Mouse (Mus musculus) embryonic facial prominence, embryonic 15.5 days (tissue): ENCODE measurements around the gene Prss36. TPM values are rescaled to one million over a fixed set of nuclear protein-coding genes. Genes with fewer than 3 reads are reported as not detected.
A peak's percentile ranks its signal among the peaks of the same experiment; 100 is the strongest.
"Not testable (repeated sequence)": the region's sequence is repeated elsewhere in the genome, so short reads cannot be mapped to it uniquely, and the experiment has no call there.

Experiments used
- ATAC-seq: fragments of 200-750 bp; cut with Nextera tagmentation; 2 replicates; pipeline ENCODE4 v1.8.0; 2017; ENCODE audit warnings: low read depth, moderate TSS enrichment; ENCODE audit not compliant: insufficient number of reproducible peaks, low FRiP score, low TSS enrichment
- H3K27ac ChIP-seq: fragments of 300-500 bp; sonication (generic); replicated peaks from 2 replicates; pipeline ENCODE4 v1.5.1; 2015; ENCODE audit warnings: mild to moderate bottlenecking, inconsistent platforms
- H3K27me3 ChIP-seq: fragments of 300-500 bp; sonication (generic); 2 replicates; pipeline ENCODE4 v1.6.1; 2015; ENCODE audit warnings: inconsistent platforms
- H3K36me3 ChIP-seq: fragments of 300-500 bp; sonication (generic); 2 replicates; pipeline ENCODE4 v1.6.1; 2015; ENCODE audit warnings: mild to moderate bottlenecking, inconsistent platforms
- H3K4me1 ChIP-seq: fragments of 300-500 bp; sonication (generic); 2 replicates; pipeline ENCODE4 v1.6.1; 2015; ENCODE audit warnings: inconsistent platforms
- H3K4me2 ChIP-seq: fragments of 300-500 bp; sonication (generic); replicated peaks from 2 replicates; pipeline ENCODE4 v1.6.1; 2015; ENCODE audit warnings: mild to moderate bottlenecking, inconsistent platforms
- H3K4me3 ChIP-seq: fragments of 300-500 bp; sonication (generic); replicated peaks from 2 replicates; pipeline ENCODE4 v1.5.1; 2015; ENCODE audit warnings: mild to moderate bottlenecking, inconsistent platforms
- H3K9ac ChIP-seq: fragments of 300-500 bp; sonication (generic); 2 replicates; pipeline ENCODE4 v1.6.1; 2015; ENCODE audit warnings: inconsistent platforms
- H3K9me3 ChIP-seq: fragments of 300-500 bp; sonication (generic); replicated peaks from 2 replicates; pipeline ENCODE4 v1.6.1; 2016; ENCODE audit warnings: inconsistent platforms
- WGBS: fragments of 180-500 bp; shearing (Covaris S2); methylation state at CpG from one replicate; pipeline ENCODE4 v1.1.7; 2015; 5-methylcytosine and 5-hydroxymethylcytosine counted together
- polyA plus RNA-seq: library from polyadenylated mRNA; unstranded; fragments of >200 nt; fragmentation: Nextera tagmentation; extraction: Ambion mirVana; gene quantifications from 2 replicates; pipeline ENCODE4 v1.2.1, GENCODE M21; 2015

Gene Prss36
- polyA plus RNA-seq, 1 experiment from 2014 or later: 12.1 TPM

DNA sequence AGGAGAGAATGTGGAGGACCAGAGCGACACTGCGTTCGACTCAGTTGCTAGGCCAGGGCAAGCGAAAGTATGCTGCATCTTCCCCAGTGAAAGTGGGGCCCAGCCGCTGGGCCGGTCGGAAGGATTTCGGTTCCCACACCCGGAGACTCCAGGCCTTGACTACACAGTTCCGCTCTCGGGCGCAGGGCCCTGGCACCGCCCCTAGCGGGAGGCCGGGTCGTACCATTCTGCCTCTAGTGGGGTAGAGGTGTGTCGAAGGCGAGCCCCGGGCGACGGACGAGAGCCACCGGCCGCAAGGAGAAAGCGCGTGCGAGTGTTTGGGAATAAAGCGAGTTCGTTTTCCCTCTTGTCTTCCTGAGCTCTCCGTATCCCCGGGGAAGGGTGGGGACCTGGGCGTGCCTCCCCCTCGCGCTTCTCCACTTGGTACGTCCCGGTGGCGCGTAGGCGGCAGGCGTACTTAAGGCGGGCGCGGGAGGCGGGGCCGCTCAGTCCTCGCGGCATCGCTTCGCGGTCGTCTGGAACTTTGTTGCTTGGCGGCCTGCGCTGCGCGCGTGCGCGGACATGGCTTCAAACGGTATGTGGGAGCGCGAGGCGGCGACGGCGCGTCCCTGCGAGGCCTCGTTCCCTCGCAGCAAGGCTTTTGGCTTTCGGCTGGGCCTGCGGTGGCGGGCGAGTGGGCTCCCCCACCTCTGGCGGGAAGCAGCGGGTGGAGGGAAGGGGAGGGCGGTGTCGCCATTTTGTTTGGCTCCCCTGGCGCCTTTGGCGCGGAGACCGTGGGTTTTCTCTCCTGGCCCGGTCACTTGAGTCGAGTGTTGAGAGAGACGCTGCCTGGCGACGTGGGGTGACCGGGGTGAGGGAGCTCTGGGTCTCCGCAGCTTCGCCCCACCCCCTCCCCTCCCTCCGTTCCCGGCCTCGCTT lies 20.7 kb upstream of the Prss36 start, which contains the start of gene Fus:
Gene Fus, plus strand, starts transcription at position 454 of the 918 bp plus-strand sequence.
- H3K4me1 ChIP-seq: peaks cover 21% of the 10 kb centered on the region
- peak within 1 kb of the TSS; percentile 75 for H3K4me2 ChIP-seq
- peaks cover 25% of the 10 kb centered on the region for H3K36me3 ChIP-seq
- peak; percentile 94 for ATAC-seq
- H3K27me3 ChIP-seq: no peaks in the 10 kb centered on the region
- H3K9me3 ChIP-seq: no peaks in the 10 kb centered on the region
- peak within 1 kb of the TSS; percentile 94 for H3K4me3 ChIP-seq
- under 1% methylated on average over 92 of the region's 92 CpGs for WGBS
- H3K27ac ChIP-seq: peak within 1 kb of the TSS; percentile 97
- peak within 1 kb of the TSS; percentile 94 for H3K9ac ChIP-seq

DNA sequence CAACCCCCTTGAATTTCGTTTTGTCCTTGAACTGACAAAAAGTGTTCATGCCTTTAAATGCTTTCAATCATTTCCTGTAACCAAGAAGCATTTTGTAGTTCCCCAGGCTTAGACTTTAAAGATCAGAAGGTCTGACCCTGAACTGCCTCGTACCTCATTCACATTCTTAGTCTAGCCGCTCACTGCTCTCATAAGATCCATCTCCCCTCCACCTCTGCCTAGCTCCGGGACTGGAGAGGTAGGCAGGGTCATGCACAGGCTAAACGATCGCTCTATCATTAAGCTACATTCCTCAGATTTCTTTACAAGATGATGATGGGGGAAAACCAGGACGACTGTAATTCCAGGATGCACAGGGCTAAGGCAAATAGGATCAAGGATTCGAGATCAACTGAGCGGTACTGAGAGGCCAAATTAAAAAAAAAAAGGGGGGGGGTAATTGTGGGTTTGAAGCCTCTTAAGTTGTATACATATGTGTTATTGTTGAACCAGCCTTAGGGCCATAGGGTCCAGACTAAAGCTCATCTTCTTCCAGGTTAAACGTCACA lies 19.9 kb upstream of the Prss36 start:
- 7% methylated on average over 10 of the region's 10 CpGs for WGBS
- Histone ChIP-seq H3K4me2 (peak overlapping the region; percentile 75), H3K27ac (peak overlapping the region; percentile 97), H3K4me3 (peak overlapping the region; percentile 94), H3K4me1 (peaks cover 21% of the 10 kb centered on the region), H3K36me3 (peaks cover 17% of the 10 kb centered on the region), H3K9ac (peak overlapping the region; percentile 48), H3K27me3 (no peaks in the 10 kb centered on the region), H3K9me3 (no peaks in the 10 kb centered on the region)
- no peak for ATAC-seq

DNA sequence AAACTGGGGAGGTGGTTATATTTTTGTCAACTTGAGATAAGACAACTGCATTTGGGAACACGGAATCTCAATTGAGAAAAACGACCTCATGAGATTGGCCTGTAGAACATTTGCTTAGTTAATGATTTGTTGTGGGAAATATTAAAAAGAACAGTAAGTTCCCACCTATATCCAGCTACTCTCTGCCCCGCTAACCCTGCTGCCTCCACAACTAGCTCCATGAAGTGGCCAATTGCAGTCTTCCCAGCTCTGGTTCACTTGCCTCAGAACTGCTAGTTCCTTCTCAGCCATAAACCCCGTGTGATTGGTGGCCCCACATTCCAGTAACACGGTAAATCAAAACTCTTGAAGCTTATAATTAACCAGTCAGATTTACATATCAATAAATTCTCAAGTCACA lies 12.8 kb upstream of the Prss36 start:
- no peak overlapping the region for H3K4me3 ChIP-seq
- ATAC-seq: no peak
- H3K27ac ChIP-seq: no peak overlapping the region
- H3K27me3 ChIP-seq: no peaks in the 10 kb centered on the region
- no peaks in the 10 kb centered on the region for H3K4me1 ChIP-seq
- no peaks in the 10 kb centered on the region for H3K36me3 ChIP-seq
- H3K4me2 ChIP-seq: no peak overlapping the region
- 63% methylated on average over 5 of the region's 5 CpGs for WGBS
- no peaks in the 10 kb centered on the region for H3K9me3 ChIP-seq
- no peak overlapping the region for H3K9ac ChIP-seq

DNA sequence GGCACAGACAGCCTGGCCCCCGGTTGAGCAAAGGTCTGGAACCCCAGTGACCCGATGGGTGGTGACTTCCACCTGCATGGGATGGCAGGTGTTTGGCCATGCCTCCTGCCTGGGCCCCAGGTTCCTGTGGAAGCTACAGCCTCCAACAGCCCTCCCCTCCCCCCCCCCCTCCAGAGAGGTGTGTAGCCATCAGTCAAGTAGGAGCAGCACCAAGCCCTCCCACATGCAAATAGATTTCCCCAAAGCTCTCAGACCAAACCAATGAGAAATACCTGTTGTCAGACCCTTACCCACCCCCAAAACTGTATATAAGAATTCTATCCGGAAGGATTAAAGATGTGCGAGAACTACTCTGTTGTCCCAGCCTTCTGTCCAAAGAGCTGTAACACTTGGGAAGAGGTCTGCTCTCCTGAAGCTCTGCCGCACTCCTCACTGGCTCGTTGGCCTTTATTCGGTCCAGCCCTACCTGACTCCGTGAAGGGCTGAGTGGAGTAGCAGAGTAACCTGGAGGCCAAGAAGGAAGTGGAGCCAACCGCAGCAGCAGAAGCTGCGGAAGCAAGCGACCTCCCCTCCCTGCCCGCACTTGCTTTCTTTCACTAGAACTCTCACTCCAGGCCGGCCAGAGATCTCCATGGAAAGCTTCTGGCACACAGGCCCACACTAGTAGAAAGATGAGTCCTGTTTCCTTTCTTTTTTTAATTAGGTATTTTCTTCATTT lies 6.5 kb upstream of the Prss36 start:
- ATAC-seq: no peak
- no peak overlapping the region for H3K27ac ChIP-seq
- H3K4me2 ChIP-seq: no peak overlapping the region
- no peaks in the 10 kb centered on the region for H3K36me3 ChIP-seq
- H3K4me1 ChIP-seq: no peaks in the 10 kb centered on the region
- no peaks in the 10 kb centered on the region for H3K27me3 ChIP-seq
- WGBS: 40% methylated on average over 13 of the region's 13 CpGs
- H3K9me3 ChIP-seq: no peaks in the 10 kb centered on the region
- no peak overlapping the region for H3K4me3 ChIP-seq
- H3K9ac ChIP-seq: no peak overlapping the region

DNA sequence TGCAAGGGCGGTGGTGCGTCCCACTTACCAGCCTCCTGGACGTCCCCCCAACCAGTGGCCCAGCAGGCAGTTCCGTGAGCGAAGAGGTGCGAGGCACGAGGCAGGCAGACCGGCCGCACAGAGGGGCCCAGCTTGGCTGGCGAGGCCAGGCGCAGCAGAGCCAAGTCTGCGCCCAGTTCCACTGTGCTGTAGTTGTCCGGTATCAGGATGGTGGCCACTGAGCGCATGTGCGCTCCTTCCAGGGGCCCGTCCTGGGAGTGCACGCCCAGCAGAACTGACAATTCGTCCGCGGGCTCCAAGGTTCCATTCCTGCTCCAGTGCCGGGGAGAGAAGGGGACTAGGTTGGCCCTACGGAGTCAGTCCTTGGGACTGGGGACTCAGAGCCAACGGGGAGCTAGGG lies 1.9 kb downstream of the Prss36 start:
- Histone ChIP-seq H3K4me2 (peak overlapping the region; percentile 2; the same call in 1 of the 2 replicates), H3K4me1 (no peaks in the 10 kb centered on the region), H3K9ac (no peak overlapping the region), H3K27me3 (peaks cover 29% of the 10 kb centered on the region), H3K9me3 (no peaks in the 10 kb centered on the region), H3K36me3 (no peaks in the 10 kb centered on the region), H3K4me3 (no peak overlapping the region), H3K27ac (no peak overlapping the region)
- WGBS: 13% methylated on average over 23 of the region's 23 CpGs
- ATAC-seq: no peak; the same call in 1 of the 2 replicates

DNA sequence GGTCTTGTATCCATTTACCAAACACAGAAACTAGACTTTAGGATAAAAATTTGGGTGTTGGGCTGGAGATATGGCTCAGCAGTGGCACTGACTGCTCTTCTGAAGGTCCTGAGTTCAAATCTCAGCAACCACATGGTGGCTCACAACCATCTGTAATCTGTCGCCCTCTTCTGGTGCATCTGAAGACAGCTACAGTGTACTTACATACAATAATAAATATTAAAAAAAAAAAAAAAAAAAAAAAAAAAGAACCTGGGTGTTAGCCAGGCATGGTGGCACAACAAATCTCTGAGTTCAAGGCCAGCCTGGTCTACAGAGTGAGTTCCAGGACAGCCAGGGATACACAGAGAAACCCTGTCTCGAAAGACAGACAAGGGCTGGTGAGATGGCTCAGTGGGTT lies 4.4 kb downstream of the Prss36 start:
- 50% methylated on average over 2 of the region's 2 CpGs for WGBS
- not testable (repeated sequence) for H3K9me3 ChIP-seq, H3K4me2 ChIP-seq, H3K4me1 ChIP-seq, H3K36me3 ChIP-seq, H3K4me3 ChIP-seq, ATAC-seq, H3K9ac ChIP-seq, H3K27ac ChIP-seq
- H3K27me3 ChIP-seq: peaks cover 29% of the 10 kb centered on the region

DNA sequence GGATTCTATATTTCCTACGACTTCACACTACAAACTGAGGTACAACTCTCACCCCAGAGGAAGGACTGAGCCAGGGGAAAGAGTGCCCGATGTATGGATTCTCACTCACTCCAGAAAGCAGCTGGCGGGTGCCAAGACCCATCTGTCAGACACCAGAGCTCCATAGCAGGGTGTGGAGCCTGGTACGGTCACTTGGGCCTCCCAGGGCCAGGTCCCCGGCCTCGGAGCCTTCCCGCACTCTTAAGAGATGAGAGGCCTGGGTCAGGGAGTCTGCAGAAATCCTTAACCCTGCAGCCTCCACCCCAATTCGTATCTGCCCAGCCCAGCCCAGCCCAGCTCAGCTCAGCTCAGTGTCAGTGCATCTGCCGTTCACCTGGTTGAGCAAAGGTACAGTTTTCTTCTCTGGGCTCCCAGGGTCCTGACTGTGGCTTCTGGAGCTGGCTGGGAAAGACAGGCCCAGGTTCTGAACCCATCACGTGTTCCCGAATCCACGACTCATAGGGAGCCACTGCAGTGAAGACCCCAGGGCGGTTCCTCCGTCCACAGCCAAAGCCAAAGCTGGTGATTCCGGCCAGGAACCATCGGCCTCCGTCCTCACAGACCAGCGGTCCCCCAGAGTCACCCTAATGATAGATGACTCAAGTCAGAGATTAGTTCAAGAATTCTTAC lies 10.2 kb downstream of the Prss36 start:
- ATAC-seq: no peak
- Histone ChIP-seq H3K27me3 (no peaks in the 10 kb centered on the region), H3K9ac (peak overlapping the region; percentile 59; the same call in 1 of the 2 replicates), H3K27ac (peak overlapping the region; percentile 82), H3K4me2 (peak overlapping the region; percentile 90), H3K36me3 (no peaks in the 10 kb centered on the region), H3K9me3 (no peaks in the 10 kb centered on the region), H3K4me1 (peaks cover 41% of the 10 kb centered on the region), H3K4me3 (peak overlapping the region; percentile 79)
- WGBS: 51% methylated on average over 18 of the region's 18 CpGs

DNA sequence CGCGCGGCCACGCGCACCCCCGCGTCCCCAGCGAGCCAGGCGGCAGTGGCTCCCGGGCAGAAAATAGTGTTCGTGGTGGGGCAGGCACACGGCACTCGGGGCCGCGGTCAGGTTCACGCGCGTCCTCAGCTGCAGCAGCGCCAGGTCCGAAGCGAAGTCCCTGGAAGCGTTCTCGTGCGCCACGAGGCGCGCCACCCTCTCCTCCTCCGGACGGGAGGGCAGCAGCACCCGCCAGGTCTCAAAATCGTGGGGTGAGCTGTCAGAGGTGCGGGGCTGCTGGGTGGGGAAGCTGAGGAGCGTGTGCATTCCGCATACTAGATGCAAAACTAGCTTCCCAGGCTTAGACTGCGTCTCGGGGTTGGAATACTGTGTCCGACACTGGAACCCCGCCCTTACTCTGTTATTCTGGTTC lies 10.8 kb downstream of the Prss36 start:
- H3K4me2 ChIP-seq: peak overlapping the region; percentile 90
- H3K9me3 ChIP-seq: no peaks in the 10 kb centered on the region
- peak overlapping the region; percentile 79 for H3K4me3 ChIP-seq
- WGBS: under 1% methylated on average over 37 of the region's 38 CpGs
- H3K4me1 ChIP-seq: peaks cover 44% of the 10 kb centered on the region
- H3K27me3 ChIP-seq: no peaks in the 10 kb centered on the region
- peak; percentile 31 for ATAC-seq
- no peaks in the 10 kb centered on the region for H3K36me3 ChIP-seq
- peak overlapping the region; percentile 59 for H3K9ac ChIP-seq
- peak overlapping the region; percentile 82 for H3K27ac ChIP-seq

DNA sequence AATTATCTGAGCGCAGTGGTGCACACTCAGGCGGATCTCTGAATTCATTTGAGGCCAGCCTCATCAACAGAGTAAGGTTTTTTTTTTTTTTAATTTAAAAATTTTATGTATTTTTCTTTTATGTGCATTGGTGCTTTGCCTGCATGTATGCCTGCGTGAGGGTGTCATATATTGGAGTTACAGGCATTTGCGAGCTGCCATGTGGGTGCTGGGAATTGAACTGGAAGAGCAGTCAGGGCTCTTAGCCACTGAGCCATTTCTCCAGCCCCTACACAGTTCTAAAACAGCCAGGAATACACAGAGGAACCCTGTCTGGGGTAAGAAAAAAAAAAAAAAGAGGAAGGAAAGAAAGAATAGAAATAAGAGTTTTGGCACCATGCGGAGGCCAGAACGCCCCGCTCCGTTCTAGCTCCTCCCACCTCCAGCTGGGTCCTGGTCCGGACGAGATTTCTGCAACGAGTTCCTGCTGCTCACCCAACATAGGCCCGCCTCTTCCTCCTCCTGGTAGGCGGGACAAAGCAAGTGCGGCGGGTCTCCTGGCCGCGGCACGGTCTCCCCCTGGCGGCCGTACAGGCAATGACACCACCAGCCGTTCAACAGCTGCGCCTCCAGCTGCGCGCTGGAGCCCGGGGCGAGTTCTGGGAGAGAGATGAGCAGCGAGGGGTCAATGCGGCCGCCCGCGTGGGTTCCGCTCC lies 11.3 kb downstream of the Prss36 start:
- Histone ChIP-seq H3K4me3 (peak overlapping the region; percentile 79), H3K9me3 (no peaks in the 10 kb centered on the region), H3K27me3 (no peaks in the 10 kb centered on the region; the same call in 1 of the 2 replicates), H3K27ac (peak overlapping the region; percentile 82), H3K4me2 (peak overlapping the region; percentile 90), H3K36me3 (no peaks in the 10 kb centered on the region), H3K4me1 (peaks cover 46% of the 10 kb centered on the region), H3K9ac (peak overlapping the region; percentile 59)
- peak; percentile 93 for ATAC-seq
- 6% methylated on average over 31 of the region's 32 CpGs for WGBS

DNA sequence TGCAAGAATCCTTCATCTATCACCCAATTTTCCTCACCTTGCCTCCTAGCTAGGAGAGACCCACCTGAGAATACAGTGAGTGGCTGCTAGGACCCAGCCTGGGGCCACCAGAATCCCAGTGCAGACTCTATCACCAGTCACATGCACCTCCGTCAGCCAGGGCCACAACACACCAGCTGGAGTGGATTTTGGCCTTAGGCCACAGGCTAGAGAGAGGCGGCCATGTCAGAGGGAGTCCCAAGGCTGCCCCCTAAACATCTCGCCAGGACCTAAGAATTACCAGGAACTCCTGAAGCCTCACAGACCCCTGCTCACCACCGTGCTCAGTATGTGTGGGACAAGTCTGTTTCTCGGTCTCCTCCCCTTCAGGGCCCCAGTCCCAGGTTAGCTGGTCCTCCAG lies 12.4 kb downstream of the Prss36 start:
- whole genome bisulfite sequencing: 77% methylated on average over 5 of the region's 5 CpGs
- no peak overlapping the region for H3K9ac ChIP-seq
- peaks cover 5% of the 10 kb centered on the region for H3K27me3 ChIP-seq
- H3K27ac ChIP-seq: no peak overlapping the region
- no peak overlapping the region for H3K4me3 ChIP-seq
- H3K36me3 ChIP-seq: no peaks in the 10 kb centered on the region
- H3K4me2 ChIP-seq: no peak overlapping the region
- ATAC-seq: no peak
- H3K9me3 ChIP-seq: no peaks in the 10 kb centered on the region
- peaks cover 56% of the 10 kb centered on the region for H3K4me1 ChIP-seq
